Mouse (Mus musculus): ENCODE measurements around the gene Prss2. TPM values are rescaled to one million over a fixed set of nuclear protein-coding genes. Genes with fewer than 3 reads are reported as not detected.

Prss2 gene
- total and polyA plus RNA-seq, 2 experiments from 2014 or later = not detected

- Histone ChIP-seq H3K36me3 (ENCODE audit: insufficient read depth) (no peaks in the 10 kb centered on the region), H3K4me3 (ENCODE audit: low read depth, low read length) (no peak overlapping the region), H3K4me2 (ENCODE audit: low read depth) (no peak overlapping the region), H3K4me1 (ENCODE audit: insufficient read depth) (no peaks in the 10 kb centered on the region), H3K9me3 (ENCODE audit: low read length) (no peaks in the 10 kb centered on the region), H3K27ac (ENCODE audit: low read depth, low read length) (no peak overlapping the region), H3K9ac (no peak overlapping the region), H3K27me3 (ENCODE audit: insufficient read depth, low read length) (no peaks in the 10 kb centered on the region)
- no peak for TF ChIP-seq CTCF (IDR thresholded peaks at IDR 0.05; ENCODE audit: low read depth)
- 81% methylated on average over 1 of the region's 1 CpGs for WGBS
- DNase-seq (no peak), ATAC-seq (no peak)
These were observed 43.7 kb downstream of the Prss2 start for GRCm38 (mm10) chr6:41565261-41565660.

GRCm38 (mm10) chr6:41566965-41567364 lies 45.4 kb downstream of the Prss2 start:
- H3K9ac ChIP-seq = no peak overlapping the region
- no peaks in the 10 kb centered on the region for H3K36me3 ChIP-seq (ENCODE audit: insufficient read depth)
- WGBS = 91% methylated on average over 4 of the region's 4 CpGs
- no peak for ATAC-seq
- H3K4me2 ChIP-seq (ENCODE audit: low read depth) = no peak overlapping the region
- H3K27ac ChIP-seq (ENCODE audit: low read depth, low read length) = no peak overlapping the region
- H3K4me1 ChIP-seq (ENCODE audit: insufficient read depth) = no peaks in the 10 kb centered on the region
- no peak for TF ChIP-seq CTCF (IDR thresholded peaks at IDR 0.05; ENCODE audit: low read depth)
- DNase-seq = no peak
- H3K4me3 ChIP-seq (ENCODE audit: low read depth, low read length) = no peak overlapping the region
- no peaks in the 10 kb centered on the region for H3K27me3 ChIP-seq (ENCODE audit: insufficient read depth, low read length)
- no peaks in the 10 kb centered on the region for H3K9me3 ChIP-seq (ENCODE audit: low read length)

- TF ChIP-seq CTCF (IDR thresholded peaks at IDR 0.05; ENCODE audit: low read depth) = no peak
- H3K27me3 ChIP-seq (ENCODE audit: insufficient read depth, low read length) = no peaks in the 10 kb centered on the region
- no peak overlapping the region for H3K27ac ChIP-seq (ENCODE audit: low read depth, low read length)
- H3K9me3 ChIP-seq (ENCODE audit: low read length) = no peaks in the 10 kb centered on the region
- H3K4me2 ChIP-seq (ENCODE audit: low read depth) = no peak overlapping the region
- no peaks in the 10 kb centered on the region for H3K4me1 ChIP-seq (ENCODE audit: insufficient read depth)
- 57% methylated on average over 3 of the region's 3 CpGs for WGBS
- no peaks in the 10 kb centered on the region for H3K36me3 ChIP-seq (ENCODE audit: insufficient read depth)
- no peak overlapping the region for H3K4me3 ChIP-seq (ENCODE audit: low read depth, low read length)
- ATAC-seq (no peak), DNase-seq (no peak)
- H3K9ac ChIP-seq = no peak overlapping the region
These were observed 47.5 kb downstream of the Prss2 start for GRCm38 (mm10) chr6:41569078-41569477.

Other genes starting within 250 kb of the Prss2 start
- gene Try4, start 219.5 kb upstream of the Prss2 start, total RNA-seq (2014; rRNA removed) = not detected in 2 replicates
- not detected in 2 replicates for gene Try4, start 219.5 kb upstream of the Prss2 start, polyA plus RNA-seq (2015; fragmentation: Nextera tagmentation; extraction: Ambion mirVana)
- 1.7 TPM in 1 of 2 replicates, not detected in the other for gene Try5, start 204.9 kb upstream of the Prss2 start, total RNA-seq (2014; rRNA removed)
- 0.53 and 0.55 TPM in 2 replicates for gene Try5, start 204.9 kb upstream of the Prss2 start, polyA plus RNA-seq (2015; fragmentation: Nextera tagmentation; extraction: Ambion mirVana)
- gene Try10, start 167.7 kb upstream of the Prss2 start, total RNA-seq (2014; rRNA removed) = not detected in 2 replicates
- gene Try10, start 167.7 kb upstream of the Prss2 start, polyA plus RNA-seq (2015; fragmentation: Nextera tagmentation; extraction: Ambion mirVana) = not detected in 2 replicates
- not detected in 2 replicates for gene Prss3, start 144.1 kb upstream of the Prss2 start, total RNA-seq (2014; rRNA removed)
- not detected in 2 replicates for gene Prss3, start 144.1 kb upstream of the Prss2 start, polyA plus RNA-seq (2015; fragmentation: Nextera tagmentation; extraction: Ambion mirVana)
- gene Gm5771, start 129.4 kb upstream of the Prss2 start, total RNA-seq (2014; rRNA removed) = not detected in 2 replicates
- gene Gm5771, start 129.4 kb upstream of the Prss2 start, polyA plus RNA-seq (2015; fragmentation: Nextera tagmentation; extraction: Ambion mirVana) = not detected in 2 replicates
- gene Gm10334, start 75.6 kb upstream of the Prss2 start, total RNA-seq (2014; rRNA removed) = not detected in 2 replicates
- not detected in 2 replicates for gene Gm10334, start 75.6 kb upstream of the Prss2 start, polyA plus RNA-seq (2015; fragmentation: Nextera tagmentation; extraction: Ambion mirVana)
- not detected in 2 replicates for gene Prss1, start 62.9 kb upstream of the Prss2 start, total RNA-seq (2014; rRNA removed)
- not detected in 2 replicates for gene Prss1, start 62.9 kb upstream of the Prss2 start, polyA plus RNA-seq (2015; fragmentation: Nextera tagmentation; extraction: Ambion mirVana)
- gene Ephb6, start 83.7 kb downstream of the Prss2 start, total RNA-seq (2014; rRNA removed) = 47.6 and 58.4 TPM in 2 replicates
- gene Ephb6, start 83.7 kb downstream of the Prss2 start, polyA plus RNA-seq (2015; fragmentation: Nextera tagmentation; extraction: Ambion mirVana) = 31.6 and 34.6 TPM in 2 replicates
- gene Trpv6, start 114.6 kb downstream of the Prss2 start, total RNA-seq (2014; rRNA removed) = not detected in 2 replicates
- 0.62 and 0.65 TPM in 2 replicates for gene Trpv6, start 114.6 kb downstream of the Prss2 start, polyA plus RNA-seq (2015; fragmentation: Nextera tagmentation; extraction: Ambion mirVana)
- gene Trpv5, start 159.0 kb downstream of the Prss2 start, total RNA-seq (2014; rRNA removed) = not detected in 2 replicates
- gene Trpv5, start 159.0 kb downstream of the Prss2 start, polyA plus RNA-seq (2015; fragmentation: Nextera tagmentation; extraction: Ambion mirVana) = not detected in 2 replicates
- not detected in 2 replicates for gene Llcfc1, start 162.6 kb downstream of the Prss2 start, total RNA-seq (2014; rRNA removed)
- not detected in 2 replicates for gene Llcfc1, start 162.6 kb downstream of the Prss2 start, polyA plus RNA-seq (2015; fragmentation: Nextera tagmentation; extraction: Ambion mirVana)
- gene Kel, start 182.6 kb downstream of the Prss2 start, total RNA-seq (2014; rRNA removed) = not detected in 2 replicates
- gene Kel, start 182.6 kb downstream of the Prss2 start, polyA plus RNA-seq (2015; fragmentation: Nextera tagmentation; extraction: Ambion mirVana) = not detected in 2 replicates